Mouse (Mus musculus): ENCODE data around the gene Tvp23a.

The Tvp23a gene

DNA sequence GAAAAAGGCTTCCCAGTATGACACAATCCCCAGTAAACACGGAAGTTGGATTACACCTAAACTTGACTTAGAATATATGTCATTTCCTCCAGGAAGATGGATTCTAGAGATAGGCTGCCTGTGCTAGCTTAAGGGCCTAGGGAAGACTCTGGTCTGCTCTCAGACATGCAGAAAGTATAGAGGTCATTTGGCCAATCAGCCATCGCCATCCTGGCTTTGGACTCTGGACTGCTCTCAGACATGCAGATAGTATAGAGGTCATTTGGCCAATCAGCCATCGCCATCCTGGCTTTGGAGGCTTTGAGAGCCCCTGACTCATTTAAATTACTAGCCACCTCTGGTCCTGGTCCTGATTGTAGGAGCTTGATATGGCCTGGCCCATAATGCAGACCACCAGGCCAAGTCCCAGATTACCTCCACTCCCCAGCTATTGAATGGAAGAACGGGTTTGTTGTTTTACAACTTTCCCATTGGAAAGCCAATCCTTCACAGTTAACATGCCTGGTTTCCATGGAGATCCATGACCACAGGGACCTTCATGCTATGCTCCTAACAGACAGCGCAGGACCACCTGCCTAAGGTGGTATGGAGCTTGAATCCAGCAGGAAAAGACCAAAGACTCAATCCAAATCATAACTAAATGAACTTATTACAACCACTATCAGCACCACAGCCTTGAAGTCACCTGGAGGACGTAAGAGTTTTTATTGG, 6.9 kb upstream of the Tvp23a start:
- DNase-seq (ENCODE audit: low spot score), result no peak

DNA sequence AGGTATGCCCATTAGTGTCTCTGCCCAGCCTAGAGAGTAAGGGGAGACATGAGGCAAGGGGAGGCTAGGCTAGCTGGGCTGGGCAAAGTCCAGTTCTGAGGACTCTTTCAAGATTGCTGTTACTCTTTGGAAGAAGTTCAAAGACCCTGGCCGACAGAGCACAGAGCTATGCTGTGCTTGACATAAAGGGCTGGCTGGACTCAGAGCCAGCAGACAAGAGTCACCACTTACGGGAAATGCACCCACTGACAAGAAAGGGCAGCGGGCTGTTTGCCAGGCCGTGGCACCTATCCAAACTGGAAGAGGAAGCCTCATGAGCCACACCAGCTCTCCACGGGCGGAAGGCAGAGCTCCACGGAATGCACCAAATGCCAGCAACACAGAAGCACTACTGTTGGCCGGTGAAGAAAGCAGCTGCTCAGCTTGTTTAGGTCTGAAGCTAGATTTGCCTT, 5.3 kb upstream of the Tvp23a start:
- DNase-seq (ENCODE audit: low spot score), result peak; percentile 50

DNA sequence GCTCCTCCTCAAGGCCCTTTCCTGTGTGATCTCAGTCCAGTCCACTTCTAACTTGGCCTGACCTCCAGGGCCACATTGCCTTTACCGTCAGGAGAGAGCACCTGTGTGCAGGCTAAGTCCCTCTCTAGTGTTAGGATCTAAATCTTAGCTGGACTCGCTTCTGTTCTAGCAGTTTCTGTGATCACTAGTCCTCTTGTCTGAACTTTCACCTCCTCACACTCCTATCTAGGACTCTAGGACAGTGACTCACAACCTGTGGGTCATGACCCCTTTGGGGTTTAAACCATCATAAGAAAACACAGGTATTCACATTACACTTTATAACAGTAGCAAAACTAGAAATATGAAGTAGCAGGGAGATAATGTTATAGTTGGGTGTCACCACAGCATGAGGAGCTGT, 4.7 kb upstream of the Tvp23a start:
- DNase-seq (ENCODE audit: low spot score), result no peak

DNA sequence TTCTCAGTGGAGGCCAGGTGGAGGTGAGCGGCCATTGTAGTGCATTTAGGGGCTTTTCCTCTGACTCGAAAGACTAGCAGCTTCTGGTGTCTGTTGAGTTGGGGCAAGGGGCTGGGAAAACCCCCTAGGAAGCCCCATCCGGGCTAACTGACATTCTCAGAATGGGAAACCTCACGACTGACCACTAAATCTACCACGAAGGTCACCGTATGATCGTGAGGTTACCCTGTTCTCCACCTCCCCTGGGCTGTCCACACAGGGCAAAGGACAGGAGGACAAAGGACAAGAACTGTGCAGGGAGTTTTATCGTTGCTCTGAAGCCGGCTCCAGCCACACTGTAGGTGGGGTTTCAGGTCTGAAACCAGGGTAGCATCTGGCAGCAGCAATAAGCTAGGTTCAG, 1.8 kb upstream of the Tvp23a start:
- no peak for DNase-seq (ENCODE audit: low spot score)

DNA sequence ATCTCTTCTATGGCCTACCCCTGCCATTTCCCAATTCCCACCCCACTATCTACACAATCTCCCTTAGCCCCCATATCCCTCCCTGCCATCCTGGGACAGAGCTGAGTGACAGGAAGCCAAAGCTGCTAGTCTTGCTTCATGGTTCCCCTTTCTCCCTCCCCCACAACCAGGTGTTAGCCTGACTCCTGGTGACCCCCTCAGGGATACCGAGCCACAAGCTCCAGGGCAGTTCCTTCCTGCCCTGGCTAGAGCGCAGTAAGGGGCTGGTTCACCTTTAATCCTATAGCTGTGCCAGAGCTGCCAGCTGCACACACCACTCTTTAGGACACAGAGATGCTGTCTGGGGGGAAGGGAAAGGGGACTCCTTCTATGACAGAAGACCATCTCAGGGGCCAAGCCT, 619 bp upstream of the Tvp23a start:
- no peak for DNase-seq (ENCODE audit: low spot score)

DNA sequence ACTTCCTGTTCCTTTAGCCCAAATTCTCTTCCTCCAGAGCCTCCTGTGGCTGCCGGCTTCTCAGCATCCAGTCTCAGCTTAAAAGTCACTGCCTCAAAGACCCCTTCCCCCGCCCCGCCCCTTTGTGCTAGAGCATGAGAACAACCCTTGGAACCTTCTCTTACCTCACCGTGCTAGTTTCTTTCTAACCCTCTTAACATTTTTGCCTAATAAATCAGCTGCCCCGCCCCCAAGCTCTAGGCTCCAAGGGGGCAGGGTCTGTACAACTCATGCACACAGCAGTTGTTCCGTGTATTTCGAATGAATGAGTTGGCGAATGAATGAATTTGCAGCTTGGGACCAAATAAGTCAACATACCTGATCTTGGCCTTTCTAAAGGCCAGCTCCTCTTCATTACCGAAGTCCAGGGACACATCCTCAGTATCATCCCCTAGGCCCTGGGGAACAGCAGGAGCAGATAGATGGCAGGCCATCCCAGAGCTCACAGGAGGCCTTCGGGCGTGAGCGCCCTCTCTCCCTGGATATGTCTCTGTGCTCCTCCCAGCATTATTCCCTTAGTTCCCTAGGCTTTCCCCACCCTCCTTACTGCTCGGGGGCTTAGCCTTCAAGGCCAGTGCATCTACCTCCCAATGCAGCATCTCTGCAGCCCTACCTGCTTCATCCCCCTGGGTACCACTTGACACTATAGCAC, 444 bp downstream of the Tvp23a start:
- DNase-seq (ENCODE audit: low spot score), result no peak

DNA sequence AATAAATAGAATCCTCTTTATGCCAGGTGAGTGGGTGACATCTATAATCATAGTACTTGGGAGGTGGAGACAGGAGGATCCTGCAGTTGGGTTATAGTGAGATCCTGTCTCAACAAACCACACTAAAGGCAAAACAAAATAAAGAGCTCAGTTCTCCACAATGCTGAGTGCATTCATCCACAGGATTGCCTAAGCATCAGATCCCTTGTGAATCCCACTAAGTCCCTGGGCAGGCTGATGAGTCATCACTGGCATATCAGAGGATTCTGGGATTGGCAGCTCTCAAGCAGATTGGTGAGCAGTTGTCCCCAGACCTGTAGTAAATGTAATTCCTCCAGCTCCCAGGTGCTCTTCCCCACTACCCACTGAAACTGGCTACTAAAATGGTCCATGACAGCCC, 3.4 kb downstream of the Tvp23a start:
- DNase-seq (ENCODE audit: low spot score), result no peak

DNA sequence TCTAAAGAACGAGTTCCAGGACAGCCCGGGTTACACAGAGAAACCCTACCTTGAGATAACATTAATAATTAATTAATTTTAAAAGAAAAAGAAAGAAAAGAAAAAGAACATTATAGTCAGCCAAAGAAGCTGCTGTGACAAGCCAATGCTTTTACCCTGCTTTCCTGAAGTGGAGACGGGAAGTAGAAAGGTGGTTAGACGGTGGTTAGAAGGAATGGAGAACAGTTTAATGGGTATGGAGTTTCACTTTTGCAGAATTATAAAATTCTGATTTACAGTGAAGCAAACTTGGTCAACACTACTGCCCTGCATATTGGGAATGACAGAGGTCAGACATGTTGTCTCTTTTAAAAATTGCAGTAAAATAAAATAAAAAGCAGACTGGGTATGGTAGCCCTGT, 5.4 kb downstream of the Tvp23a start:
- DNase-seq (ENCODE audit: low spot score), result no peak

DNA sequence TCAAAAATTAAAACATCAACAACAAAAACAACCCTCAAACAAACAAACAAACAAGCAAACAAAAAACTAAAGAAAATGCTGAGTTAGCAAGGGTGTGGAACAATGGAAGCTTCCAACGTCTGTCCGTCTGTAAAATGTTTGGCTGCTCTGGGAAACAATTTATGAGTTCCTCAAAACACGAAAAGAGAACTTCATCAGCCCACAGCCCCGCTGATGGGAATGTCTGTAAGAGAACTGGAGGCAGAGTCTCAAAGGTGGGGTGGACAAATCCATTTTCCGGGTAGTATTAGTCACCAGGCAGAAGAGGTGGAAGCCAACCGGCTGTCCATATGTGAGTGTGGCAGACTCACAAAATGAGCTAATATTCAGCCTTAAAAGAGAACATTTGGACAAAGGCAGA, 5.8 kb downstream of the Tvp23a start:
- DNase-seq (ENCODE audit: low spot score), result no peak

DNA sequence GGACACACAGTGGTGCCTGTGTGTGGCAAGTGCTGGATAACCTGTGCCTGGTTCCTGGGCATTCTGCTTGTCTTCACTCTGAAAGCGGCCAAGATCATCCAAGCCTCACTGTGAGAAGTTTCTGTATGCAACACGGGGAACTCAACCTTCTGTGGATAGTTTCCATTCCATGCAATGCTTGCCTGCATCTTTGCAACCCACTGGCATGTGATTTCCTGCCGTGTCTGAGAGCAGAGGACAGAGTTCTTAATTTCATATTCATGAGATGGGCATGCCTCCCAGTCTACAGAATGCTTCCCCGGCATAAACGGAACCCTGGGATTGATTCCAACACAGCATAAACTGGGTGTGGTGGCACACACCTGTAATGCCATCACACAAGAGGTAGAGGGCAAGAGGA, 9.1 kb downstream of the Tvp23a start:
- DNase-seq (ENCODE audit: low spot score), result no peak

DNA sequence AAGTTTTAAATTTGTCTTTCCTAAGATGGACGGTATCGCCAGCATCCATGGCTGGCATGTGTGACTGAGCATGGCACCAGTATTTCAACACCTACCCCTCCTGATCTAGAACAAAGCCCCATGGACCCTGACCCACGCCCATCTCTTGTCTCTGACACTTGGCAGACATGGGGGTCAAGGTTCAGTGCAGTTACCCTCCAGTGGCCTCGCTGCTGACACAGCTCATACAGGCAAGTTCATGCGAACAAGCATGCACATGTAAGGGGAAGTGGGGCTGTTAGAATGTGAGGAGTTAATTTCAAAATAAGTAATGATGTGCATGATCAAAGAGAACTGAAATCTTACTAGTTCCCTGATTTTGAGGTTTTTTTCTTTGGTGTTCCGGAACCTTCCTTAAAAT, 11.0 kb downstream of the Tvp23a start:
- DNase-seq (ENCODE audit: low spot score), result no peak

DNA sequence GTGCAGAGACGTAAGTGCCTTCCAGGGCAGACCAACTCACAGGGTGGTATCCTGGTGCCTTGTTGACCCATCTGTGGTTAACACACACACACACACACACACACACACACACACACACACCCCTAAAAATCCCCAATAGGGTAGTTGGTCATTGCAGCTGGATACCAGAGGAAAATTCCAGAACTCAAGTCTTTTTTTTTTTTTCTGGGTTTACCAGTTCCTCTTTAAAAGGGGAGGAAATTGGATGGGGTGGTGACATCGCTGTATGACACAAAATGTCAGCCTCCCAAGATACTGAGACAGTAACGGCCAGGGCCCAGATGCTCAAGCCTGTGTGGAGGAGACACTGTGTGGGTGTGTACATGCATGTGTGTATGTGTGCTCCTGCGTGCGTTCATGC, 13.8 kb downstream of the Tvp23a start:
- DNase-seq (ENCODE audit: low spot score), result no peak

DNA sequence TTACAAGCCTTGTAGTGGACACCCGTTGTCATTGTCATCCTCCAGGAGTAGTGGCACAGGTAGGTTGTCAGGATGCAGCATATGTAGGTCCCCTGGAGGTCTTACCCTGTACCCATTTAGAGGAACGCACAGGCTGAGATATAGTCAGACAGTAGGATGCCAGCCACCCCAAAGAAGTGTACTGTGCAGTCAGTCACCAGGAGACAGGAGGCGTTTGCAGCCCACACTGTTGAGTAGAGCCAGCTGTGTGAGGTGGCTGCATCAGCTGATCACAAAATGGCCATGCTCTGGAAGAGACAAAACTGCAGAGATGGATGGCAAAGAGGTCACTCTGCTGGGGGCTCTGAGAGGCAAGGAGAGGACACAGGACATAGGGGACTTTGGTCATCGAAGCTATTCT, 14.8 kb downstream of the Tvp23a start:
- DNase-seq (ENCODE audit: low spot score), result no peak

DNA sequence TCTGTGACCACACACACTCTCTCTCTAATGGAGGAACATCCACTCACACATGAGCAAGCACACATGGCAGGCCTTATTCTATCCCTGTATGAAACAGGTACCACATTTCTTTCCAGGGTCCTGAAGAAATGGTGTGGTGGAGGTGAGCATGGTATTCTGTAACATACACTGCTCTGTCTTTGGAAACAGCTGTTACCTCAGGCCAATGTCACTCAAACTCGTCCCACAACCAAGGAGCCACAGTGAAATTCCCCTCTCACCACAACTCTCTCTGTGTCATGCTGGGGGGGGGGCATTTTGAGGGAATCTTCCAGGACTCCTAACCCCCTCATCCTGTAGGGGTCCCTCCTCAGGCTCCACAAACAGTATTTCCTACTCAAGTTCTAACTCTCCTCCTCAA, 15.3 kb downstream of the Tvp23a start:
- DNase-seq (ENCODE audit: low spot score), result no peak

DNA sequence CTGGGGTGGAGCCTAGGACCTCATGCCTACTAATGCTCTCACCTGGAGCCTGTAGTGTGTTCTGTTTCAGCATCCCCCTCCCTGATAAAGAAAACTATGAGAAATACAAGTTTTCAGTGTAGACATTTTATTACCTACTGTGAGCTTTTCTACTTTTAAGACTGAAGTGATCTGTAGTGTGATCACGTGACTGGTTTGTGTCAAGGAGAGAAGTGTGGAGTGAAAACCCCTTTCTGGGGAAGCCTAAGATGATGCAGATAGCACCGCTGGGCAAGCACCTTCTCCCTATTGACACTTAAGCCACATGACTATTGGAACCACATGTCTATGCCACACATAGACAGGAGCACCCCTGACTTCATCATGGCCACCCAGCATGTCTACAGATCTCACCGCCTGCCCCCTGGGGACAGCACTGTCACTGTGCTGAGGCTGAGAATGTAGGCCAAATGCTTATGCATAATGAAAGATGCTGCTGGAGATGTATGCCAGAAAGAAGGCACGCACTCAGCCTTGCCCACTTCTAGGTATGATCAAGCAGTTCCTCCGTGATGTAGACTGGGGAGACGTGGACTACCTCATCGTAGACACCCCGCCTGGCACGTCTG, 26.6 kb downstream of the Tvp23a start:
- DNase-seq (ENCODE audit: low spot score), result no peak

DNA sequence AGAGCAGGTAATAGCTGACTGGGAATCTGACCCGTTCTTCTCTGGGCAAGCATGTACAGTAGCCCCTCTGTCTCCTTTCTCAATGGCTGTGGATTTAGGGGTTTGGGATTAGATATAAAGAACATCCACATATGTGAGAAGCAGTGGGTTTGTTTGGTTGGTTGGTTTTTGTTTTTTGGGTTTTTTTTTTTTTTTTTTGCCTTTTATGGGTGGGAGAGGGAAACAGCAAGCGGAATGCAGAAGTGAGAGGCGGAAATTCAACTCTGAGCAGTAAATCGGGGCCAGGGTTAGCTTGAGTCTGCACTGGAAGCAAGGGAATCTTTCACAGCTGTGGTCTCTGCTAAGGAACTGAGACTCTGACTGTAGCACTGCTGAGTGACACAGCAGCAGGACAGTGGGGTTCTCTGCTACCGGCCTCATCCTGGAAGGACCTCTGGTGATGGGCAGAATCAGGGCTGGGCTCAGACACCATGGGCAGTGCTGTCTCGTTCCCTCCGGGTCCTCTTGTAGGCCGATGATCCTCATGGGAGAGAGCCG, 29.4 kb downstream of the Tvp23a start:
- DNase-seq (ENCODE audit: low spot score), result no peak

DNA sequence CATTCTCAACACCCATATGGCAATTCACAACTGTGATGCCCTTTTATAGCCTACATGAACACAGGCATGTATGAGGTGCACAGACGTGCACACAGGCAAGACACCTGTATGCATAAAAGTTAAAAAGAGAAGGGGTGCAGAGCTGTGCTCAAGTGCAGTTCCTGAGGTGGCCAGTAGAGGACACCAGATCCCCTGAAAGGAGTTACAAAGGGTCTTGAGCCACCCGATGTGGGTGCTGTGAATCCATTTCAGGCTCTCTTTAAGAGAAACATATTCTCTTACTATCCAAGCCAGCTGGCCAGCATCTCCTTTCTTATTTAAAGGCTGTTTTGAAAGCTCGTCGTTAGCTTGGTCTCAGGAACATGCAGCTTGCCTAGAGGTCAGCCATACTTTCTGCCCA, 30.3 kb downstream of the Tvp23a start:
- DNase-seq (ENCODE audit: low spot score), result no peak

DNA sequence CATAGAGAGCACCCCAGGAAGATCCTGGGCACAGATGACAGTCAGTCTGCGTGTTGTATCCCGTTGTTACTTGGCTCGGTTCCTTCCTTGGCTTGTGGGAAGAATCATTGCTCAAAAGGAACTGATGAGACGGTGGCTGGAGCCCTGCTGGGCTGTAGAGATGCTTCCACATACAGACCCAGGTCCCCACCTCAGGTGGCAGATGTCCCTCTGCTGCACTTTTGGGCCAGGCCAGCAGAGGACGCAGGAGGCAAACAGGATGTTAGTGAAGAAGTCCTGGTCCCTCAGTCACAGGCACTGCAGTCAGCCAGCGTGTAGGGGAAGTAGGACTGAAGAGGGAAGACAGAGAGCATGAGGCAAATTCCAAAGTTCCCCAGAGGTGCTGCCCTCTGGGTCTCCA, 31.2 kb downstream of the Tvp23a start:
- no peak for DNase-seq (ENCODE audit: low spot score)

DNA sequence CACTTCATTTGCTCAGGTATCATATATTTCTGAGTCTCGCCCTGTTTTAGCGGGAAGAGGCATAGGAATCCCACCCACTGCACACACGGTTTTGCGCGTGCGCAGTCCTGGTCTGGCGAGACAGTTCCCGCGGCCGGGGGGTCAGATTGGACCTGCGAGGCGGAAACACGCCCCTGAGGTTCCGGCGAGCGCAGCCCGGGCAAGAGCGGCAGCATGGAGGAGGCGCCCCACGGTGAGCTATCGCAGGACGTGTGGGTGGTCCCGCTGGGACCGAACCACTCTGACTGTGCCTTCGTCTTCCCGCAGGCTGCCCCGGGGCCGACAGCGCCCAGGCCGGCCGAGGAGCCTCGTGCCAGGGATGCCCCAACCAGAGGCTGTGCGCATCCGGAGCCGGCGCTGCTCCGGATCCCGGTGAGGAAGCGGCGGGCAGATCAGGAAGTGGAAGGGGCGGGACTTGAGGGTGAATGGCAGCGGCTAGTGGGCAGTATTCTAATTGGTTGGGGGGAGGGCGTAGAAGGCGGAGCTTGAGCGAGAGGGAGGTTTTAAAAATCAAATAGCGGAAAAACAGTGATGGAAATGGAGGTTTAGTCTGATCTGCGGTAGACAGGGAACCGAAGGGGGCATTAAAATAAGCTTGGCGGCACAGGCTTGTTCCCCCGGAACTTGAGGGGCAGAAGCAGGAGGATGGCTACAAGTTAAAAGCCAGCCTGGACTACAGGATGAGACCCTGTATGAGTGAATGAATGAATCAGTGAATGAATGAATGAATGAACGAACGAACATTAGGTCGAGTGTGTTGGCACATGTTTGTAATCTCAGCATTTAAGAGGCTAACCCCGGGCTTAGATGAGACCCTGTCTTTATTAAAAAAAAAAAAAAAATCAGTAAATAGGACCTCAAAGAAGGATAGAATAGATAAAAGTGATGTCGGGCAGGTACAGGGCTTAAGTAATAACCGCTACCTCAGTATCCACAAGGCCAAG, 35.1 kb downstream of the Tvp23a start, which contains the start of gene Nubp1:
TSS of gene Nubp1 (plus strand) at position 185 of the 983 bp plus-strand sequence.
- DNase-seq (ENCODE audit: low spot score), result peak; percentile 87

DNA sequence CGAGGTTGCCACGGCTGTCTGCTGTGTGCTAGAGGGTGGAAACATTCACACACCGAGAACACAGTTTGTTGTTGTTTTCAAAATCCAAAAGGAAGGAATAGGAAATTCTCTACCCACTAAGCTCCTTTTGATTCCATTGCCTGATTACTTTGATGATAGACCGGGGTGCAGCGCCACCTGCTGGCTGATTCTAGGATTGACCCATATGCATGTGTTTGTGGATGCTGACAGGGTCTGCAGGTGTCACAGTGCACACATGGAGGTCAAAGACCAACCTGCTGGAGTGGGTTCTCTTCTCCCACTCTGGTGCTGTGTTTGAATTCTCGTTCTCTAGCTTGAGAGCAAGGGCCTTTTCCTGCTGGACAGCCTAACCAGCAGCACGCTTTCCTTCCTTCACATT, 48.0 kb downstream of the Tvp23a start:
- peak; percentile 79 for DNase-seq (ENCODE audit: low spot score)

DNA sequence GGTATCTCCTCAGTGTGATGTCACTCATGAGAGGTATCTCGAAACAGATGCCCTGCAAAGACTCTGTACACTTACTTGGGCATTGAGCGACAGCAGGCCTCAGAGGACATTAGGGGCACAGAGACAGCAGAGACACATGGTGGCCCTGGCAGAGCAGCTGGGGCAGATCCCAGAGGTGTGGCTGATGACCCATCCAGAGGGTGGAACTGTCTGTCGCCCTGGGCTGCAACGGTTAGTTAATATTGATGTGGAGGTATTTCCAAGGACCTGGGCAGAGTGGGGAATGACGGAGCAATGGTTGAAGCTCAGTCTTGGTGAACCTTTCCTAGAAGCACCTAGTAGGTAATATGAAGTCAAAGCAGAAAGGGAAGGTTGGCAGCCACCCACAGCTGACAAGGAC, 48.4 kb downstream of the Tvp23a start:
- no peak for DNase-seq (ENCODE audit: low spot score)

Measured in ovary, postnatal 14 days (tissue).